Mouse (Mus musculus) large intestine, adult 2 months (tissue): Measurements from ENCODE around the gene Pex10. TPM values are rescaled to one million over a fixed set of nuclear protein-coding genes. Genes with fewer than 3 reads are reported as not detected.

Experiments
- DNase-seq: peaks from one replicate; pipeline ENCODE4 v3.0.0-alpha.2; 2012; ENCODE audit warnings: low read depth, low spot score
- whole genome bisulfite sequencing: fragments of 180-500 bp; shearing (Covaris S2); methylation state at CpG from one replicate; pipeline ENCODE4 v1.1.7; 2018; 5-methylcytosine and 5-hydroxymethylcytosine counted together
- polyA plus RNA-seq: library from polyadenylated mRNA; depleted of rRNA; stranded (reverse); fragments of >200 nt; gene quantifications from 2 replicates; pipeline ENCODE4 v1.2.3, GENCODE M21; 2012

Pex10 gene
- polyA plus RNA-seq, 1 experiment: 11.4 TPM

DNA sequence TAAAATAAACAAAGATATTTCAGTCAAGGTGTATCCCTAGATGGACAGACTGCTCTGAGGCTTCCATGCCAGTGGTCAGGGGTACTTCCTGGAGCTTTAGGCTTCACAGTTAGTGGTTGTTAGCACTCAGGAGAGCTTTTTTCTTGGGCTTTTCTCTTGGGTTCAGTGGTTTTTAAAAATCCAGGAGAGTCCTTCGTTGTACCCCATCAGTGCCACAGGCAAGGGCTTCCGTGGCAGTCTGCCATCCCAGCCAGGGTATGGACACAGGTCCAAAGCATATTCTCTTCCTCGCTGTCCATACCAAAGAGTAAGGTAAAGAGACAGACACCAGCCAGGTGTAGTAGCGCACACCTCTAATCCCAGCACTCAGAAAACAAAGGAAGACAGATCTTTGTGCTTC, 23.3 kb downstream of the Pex10 start:
- WGBS: 95% methylated on average over 4 of the region's 4 CpGs
- DNase-seq: no peak

- DNase-seq: no peak
- 90% methylated on average over 13 of the region's 13 CpGs for WGBS
Measured at GRCm38 (mm10) chr4:155090688-155091449, 24.1 kb downstream of the Pex10 start.

DNA sequence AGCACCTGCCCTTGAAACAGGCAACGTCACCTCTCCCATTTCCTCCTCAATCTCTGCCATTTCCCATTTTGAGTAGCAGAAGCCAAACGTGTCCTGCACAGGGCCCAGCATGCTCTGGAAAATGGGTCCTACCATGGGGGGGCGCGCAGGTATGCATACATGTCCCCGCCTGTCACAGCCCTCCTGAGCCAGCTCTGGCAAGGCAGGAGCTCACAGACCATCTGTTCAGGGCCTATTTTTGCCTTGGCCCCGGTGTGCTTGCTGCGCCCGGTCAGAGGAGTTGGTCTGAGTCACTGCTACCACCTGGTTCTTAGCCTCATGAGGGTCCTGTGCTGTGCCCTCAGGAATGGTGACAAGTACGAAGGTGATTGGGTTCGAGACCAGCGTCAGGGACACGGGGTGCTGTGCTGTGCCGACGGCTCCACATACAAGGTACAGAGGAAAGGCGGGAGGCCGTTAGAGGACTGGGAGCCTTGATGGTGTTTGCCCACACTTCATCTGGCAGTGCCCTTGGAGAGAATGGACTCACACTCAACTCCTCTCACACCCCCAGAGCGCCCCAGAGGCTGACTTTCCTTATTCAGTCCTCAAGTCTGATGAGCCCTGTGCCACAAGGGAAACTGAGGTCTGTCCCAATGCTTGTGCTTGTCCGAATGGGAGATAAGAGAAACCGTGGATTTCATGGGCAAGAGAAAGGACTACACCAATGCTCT, 26.1 kb downstream of the Pex10 start:
- 95% methylated on average over 19 of the region's 19 CpGs for WGBS
- no peak for DNase-seq

DNA sequence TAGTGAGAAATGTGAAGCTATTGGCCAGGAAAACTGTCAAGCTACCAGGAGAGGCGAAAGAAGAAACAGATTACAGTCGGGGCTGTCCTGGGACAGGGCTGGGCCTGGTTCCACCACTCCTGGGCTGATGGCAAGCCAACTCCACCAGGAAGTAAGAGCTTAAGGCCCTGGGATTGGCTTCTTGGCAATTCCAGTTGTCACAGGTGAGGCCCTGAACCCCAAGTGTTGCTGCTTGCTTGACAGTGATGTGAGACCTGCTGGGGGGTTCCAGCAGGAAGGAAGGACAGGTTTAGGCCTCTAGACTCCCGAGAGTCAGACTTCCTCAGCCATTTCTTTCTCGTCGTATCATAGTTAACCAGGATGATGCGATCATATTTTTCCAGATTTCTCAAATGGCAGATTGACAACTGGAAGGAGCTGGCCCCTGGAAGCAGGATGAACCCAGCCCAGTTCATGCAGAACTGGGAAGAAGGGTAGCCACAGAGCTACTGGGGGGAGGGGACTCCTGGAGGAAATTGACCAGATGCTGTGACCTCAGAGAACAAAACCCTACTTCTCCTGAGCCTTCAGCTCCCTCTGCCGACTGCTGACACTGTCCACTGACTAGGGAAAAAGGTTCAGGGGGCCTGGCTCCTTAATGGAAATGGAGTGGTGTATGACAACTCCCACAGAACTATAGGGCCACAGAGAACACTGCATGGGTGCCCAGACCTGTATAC, 26.8 kb downstream of the Pex10 start:
- no peak for DNase-seq
- 76% methylated on average over 7 of the region's 7 CpGs for WGBS

GRCm38 (mm10) chr4:155094565-155094964, 27.7 kb downstream of the Pex10 start:
- WGBS: 72% methylated on average over 3 of the region's 3 CpGs
- no peak for DNase-seq

DNA sequence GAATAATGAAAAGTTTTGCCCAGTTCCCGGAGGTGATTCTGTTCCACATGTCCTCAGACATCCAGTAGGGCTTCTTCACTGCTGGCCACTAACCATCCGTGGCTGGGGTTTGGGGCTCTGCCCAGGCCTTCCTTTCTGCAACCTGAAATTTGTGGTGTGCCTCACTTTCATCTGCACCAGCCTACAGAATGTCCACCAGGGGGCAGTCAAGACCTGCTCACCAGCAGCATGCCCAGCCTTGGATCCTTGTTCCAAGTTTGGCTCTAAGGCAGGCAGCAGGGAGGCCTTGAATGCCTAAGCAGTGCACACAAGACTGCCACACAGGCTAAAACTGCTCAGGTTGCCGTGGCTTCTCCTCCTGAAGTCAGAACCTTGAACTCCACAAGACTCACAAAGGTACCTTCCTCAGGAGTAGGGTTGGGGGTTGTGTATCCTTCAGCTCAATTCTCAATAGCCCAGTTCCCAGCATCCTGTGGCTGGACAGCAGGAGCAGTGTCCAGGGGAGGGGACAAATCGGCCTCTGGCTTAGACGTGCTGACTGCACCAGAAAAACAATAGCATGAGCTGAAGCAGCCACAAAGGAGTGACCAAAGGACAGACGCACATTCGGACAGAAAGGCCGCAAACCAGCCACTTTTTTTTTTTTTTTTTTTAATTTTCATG, 28.6 kb downstream of the Pex10 start:
- DNase-seq: peak; percentile 64
- WGBS: 44% methylated on average over 8 of the region's 8 CpGs

GRCm38 (mm10) chr4:155095967-155096366, 29.2 kb downstream of the Pex10 start:
- no peak for DNase-seq
- 88% methylated on average over 8 of the region's 8 CpGs for WGBS

GRCm38 (mm10) chr4:155097452-155097851, 30.6 kb downstream of the Pex10 start:
- DNase-seq: no peak
- WGBS: 80% methylated on average over 6 of the region's 6 CpGs

GRCm38 (mm10) chr4:155098572-155098971, 31.8 kb downstream of the Pex10 start:
- DNase-seq: no peak
- WGBS: 75% methylated on average over 4 of the region's 4 CpGs

GRCm38 (mm10) chr4:155107886-155108285, 41.1 kb downstream of the Pex10 start:
- DNase-seq: no peak
- WGBS: 93% methylated on average over 4 of the region's 4 CpGs

DNA sequence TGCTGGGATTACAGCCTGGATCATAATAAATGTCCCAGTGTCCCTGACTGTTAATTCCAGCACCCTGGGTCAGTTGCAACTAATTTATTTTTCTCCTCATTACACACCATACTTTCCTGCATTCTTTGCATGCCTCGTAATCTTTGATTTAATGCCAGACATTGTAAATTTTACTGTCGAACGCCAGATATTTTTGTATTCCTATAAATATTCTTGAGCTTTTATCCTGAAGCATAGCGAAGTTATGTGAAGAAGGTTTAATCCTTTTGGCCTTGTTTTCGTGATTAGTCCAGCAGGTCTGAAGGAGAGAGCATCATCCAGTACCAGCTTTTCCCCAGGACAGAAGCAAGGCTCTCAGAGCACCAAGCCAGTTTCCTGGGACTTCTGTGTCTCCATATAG, 42.7 kb downstream of the Pex10 start:
- no peak for DNase-seq
- 66% methylated on average over 5 of the region's 5 CpGs for WGBS

GRCm38 (mm10) chr4:155113766-155114410, 47.1 kb downstream of the Pex10 start:
- no peak for DNase-seq
- 63% methylated on average over 8 of the region's 8 CpGs for WGBS

- WGBS: 76% methylated on average over 4 of the region's 4 CpGs
- DNase-seq: no peak
Measured at GRCm38 (mm10) chr4:155116607-155117006, 49.8 kb downstream of the Pex10 start.

GRCm38 (mm10) chr4:155117396-155117978, 50.7 kb downstream of the Pex10 start:
- DNase-seq: no peak
- WGBS: 84% methylated on average over 6 of the region's 6 CpGs

DNA sequence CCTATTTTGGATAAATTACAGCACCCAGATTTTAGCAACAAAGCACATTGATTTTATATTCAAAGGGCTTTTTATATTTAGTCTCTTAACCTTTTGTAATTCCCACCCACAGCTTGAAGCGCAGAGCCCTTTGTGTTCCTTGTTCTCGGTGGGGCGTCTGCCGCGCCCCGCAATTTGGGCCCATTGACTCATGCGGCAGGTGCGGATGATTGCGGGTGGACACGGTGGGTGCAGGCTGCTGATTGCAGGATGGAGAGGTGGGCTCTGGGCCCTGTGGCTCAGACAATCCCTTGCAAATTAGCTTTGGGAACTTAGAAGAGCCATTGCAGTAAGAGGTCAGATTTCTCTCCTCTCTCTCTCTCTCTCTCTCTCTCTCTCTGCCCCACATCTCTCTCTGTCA, 51.5 kb downstream of the Pex10 start:
- 52% methylated on average over 10 of the region's 10 CpGs for WGBS
- DNase-seq: no peak

GRCm38 (mm10) chr4:155120038-155120437, 53.2 kb downstream of the Pex10 start:
- DNase-seq: no peak

GRCm38 (mm10) chr4:155120583-155120982, 53.8 kb downstream of the Pex10 start:
- DNase-seq: no peak
- WGBS: 31% methylated on average over 5 of the region's 5 CpGs

More at GRCm38 (mm10) chr4:155120038-155120437, 53.2 kb downstream of the Pex10 start:
- WGBS: 70% methylated on average over 7 of the region's 7 CpGs

DNA sequence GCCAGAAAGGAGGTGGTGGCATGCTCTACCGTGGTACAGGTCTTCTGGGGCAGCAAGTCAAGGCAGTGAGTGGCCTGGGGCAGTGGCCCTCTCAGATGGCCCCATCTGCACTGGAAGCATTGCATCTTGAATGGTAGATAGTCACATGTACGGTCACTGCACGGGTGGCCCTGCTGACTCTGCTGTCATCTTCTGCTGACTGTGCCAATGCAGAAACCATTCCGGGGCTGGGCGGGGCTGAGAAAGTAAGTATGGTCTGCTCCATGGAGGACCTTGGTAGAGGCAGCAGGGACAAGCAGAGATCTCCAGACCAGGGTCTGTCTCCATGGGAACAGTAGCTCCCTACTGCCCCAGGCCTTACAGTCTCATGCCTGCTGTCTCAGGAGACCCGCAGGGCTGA, 54.4 kb downstream of the Pex10 start:
- no peak for DNase-seq
- WGBS: 50% methylated on average over 6 of the region's 6 CpGs
